In the genomic region with DNA sequence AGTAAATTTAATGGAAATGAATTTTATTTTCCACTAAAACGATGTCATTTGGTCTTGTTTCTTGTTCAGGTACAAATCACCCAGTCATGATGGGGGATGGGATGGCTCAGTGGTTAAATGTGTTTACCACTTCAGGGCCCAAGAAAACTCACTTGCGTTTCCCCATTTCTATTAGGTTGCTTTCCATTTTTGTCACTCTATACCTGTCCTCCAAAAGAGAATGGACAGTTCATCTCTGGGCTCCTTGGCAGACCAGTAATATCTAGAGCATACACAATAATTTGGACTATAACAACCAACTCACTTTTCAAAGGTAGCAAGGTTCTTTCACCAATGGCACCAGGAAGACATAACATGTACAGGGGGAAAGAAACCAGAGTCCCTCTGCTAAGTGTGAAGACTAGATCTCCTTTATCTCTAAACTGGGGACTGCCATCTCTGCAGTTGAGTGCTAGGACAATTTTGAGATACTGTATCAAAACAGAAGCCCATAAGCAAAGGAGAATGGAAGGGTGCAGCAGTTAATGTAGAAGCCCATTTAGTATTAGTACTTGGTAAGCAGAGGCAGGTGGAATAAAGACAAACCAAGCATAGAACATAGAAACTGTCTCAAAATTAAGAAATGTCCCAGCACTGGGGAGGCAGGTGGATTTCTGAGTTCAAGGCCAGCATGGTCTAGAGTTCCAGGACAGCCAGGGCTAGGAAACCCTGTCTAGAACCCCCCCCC, we compare ENCODE assay signal across 9 mouse cellular contexts. TPM values are rescaled to one million over a fixed set of nuclear protein-coding genes. Genes with fewer than 3 reads are reported as not detected.
A peak's percentile ranks its signal among the peaks of the same experiment; 100 is the strongest.
DNase-seq lines count a peak whose midpoint lies in the region; ATAC-seq lines count a peak whose summit lies in the region.
"Had no signal": no experiment of that assay in that cellular context is flagged by ENCODE, and none has a peak within 500 bp of the region (broad histone marks: within the 10 kb centered on the region; RNA-seq: fewer than 3 reads in every experiment).

No protein-coding gene starts in this region.

- H3K4me2 ChIP-seq in forebrain, embryonic 12.5 days, result peak overlapping the region; percentile 66
- peak overlapping the region; percentile 97 for H3K4me2 ChIP-seq in liver, embryonic 12.5 days

- H3K4me1 ChIP-seq in forebrain, embryonic 12.5 days, result peaks cover 16% of the 10 kb centered on the region
- H3K4me1 ChIP-seq in liver, embryonic 12.5 days, result peaks cover 25% of the 10 kb centered on the region

- no peaks in the 10 kb centered on the region for H3K27me3 ChIP-seq in forebrain, embryonic 12.5 days
- H3K27me3 ChIP-seq in liver, embryonic 12.5 days (replicated peaks), result no peaks in the 10 kb centered on the region

- H3K9me3 ChIP-seq in forebrain, embryonic 12.5 days, result no peaks in the 10 kb centered on the region
- no peaks in the 10 kb centered on the region for H3K9me3 ChIP-seq in liver, embryonic 12.5 days (replicated peaks)

- no peak for ATAC-seq in forebrain, embryonic 12.5 days (ENCODE audit: low FRiP score)
- no peak for ATAC-seq in liver, embryonic 12.5 days
- ATAC-seq in megakaryocyte, adult 5-6 weeks (ENCODE audit: poor library complexity, severe bottlenecking), result no peak

- H3K4me3 ChIP-seq in forebrain, embryonic 12.5 days (replicated peaks), result peak overlapping the region; percentile 75
- peak overlapping the region; percentile 71 for H3K4me3 ChIP-seq in liver, embryonic 12.5 days

- 0 out of 2 replicates have a peak overlapping the region, but pooled peaks have one; percentile 32 for H3K27ac ChIP-seq in forebrain, embryonic 12.5 days
- peak overlapping the region; percentile 89 for H3K27ac ChIP-seq in liver, embryonic 12.5 days

- peak overlapping the region; percentile 89; the same call in 1 of the 2 replicates for H3K9ac ChIP-seq in forebrain, embryonic 12.5 days
- peak overlapping the region; percentile 83 for H3K9ac ChIP-seq in liver, embryonic 12.5 days

- DNase-seq in 3134 (ENCODE audit: extremely low read depth, insufficient read length, low spot score), result peak; percentile 18
- DNase-seq in CD4-positive helper T cell, adult 2 months (ENCODE audit: low read depth, low spot score), result peak; percentile 25
- DNase-seq in cerebellum, postnatal 25 days, result no peak
- DNase-seq in cerebellum, postnatal 4 days (ENCODE audit: low spot score in 2 of 2), result no peak
- no peak for DNase-seq in adipocyte (ENCODE audit: low spot score)
- DNase-seq: right cerebral cortex, postnatal 25 days had no signal

- peaks cover 14% of the 10 kb centered on the region for H3K36me3 ChIP-seq in forebrain, embryonic 12.5 days (replicated peaks)
- H3K36me3 ChIP-seq in liver, embryonic 12.5 days, result peaks cover 22% of the 10 kb centered on the region

- 27% methylated on average over 2 of the region's 2 CpGs for WGBS in forebrain, embryonic 12.5 days
- WGBS in liver, embryonic 12.5 days (ENCODE audit: insufficient replicate concordance), result 8% methylated on average over 2 of the region's 2 CpGs

RNA-seq across cellular contexts. Expression of gene Zfp949, which starts 27.5 kb away (rescaled TPM):
- 10.7 and 10.8 TPM in 2 replicates for polyA plus RNA-seq in forebrain, embryonic 12.5 days (2016; fragmentation: Nextera tagmentation; extraction: Ambion mirVana)
- 5.9 and 6.2 TPM in 2 replicates for polyA plus RNA-seq in liver, embryonic 12.5 days (2016; fragmentation: Nextera tagmentation; extraction: Ambion mirVana)
- 4.3 and 4.6 TPM in 2 replicates for total RNA-seq in megakaryocyte, adult 5-6 weeks (2015)
- total RNA-seq in megakaryocyte, adult 5-6 weeks (2017), result 7.2 and 8.9 TPM in 2 replicates

RNA-seq across cellular contexts. Expression of gene Syncrip, which starts 37.9 kb away (rescaled TPM):
- 153 and 154 TPM in 2 replicates for polyA plus RNA-seq in forebrain, embryonic 12.5 days (2016; fragmentation: Nextera tagmentation; extraction: Ambion mirVana)
- polyA plus RNA-seq in liver, embryonic 12.5 days (2016; fragmentation: Nextera tagmentation; extraction: Ambion mirVana), result 77.0 and 79.0 TPM in 2 replicates
- 113 and 121 TPM in 2 replicates for total RNA-seq in megakaryocyte, adult 5-6 weeks (2015)
- total RNA-seq in megakaryocyte, adult 5-6 weeks (2017), result 116 and 128 TPM in 2 replicates

Comparison
In these comparisons a context has a peak if more than half of its experiments do, and no peak if none do; other contexts are left out.
1. DNase-seq: peak in 3134 (single experiment) and CD4-positive helper T cell, adult 2 months (single experiment); none in cerebellum, postnatal 25 days (0 of 2), cerebellum, postnatal 4 days (0 of 2) and adipocyte (single experiment).